Mouse (Mus musculus): ENCODE results near the gene Ogfrl1.

GRCm38 (mm10) chr1:23411533-23411932 is 14.0 kb upstream of the Ogfrl1 start:
- TF ChIP-seq CTCF (IDR thresholded peaks at IDR 0.05 in 2 of 3, conservative IDR thresholded peaks at IDR 0.05 in 1 of 3; ENCODE audit: control insufficient read depth in 1 of 3, insufficient read depth in 1 of 3, low read depth in 2 of 3, low read length in 3 of 3, poor library complexity in 1 of 3, severe bottlenecking in 1 of 3) = no peak
- no peak for TF ChIP-seq POLR2A (IDR thresholded peaks at IDR 0.05; ENCODE audit: control insufficient read depth in 1 of 2, insufficient read depth in 1 of 2, low read depth in 1 of 2, low read length in 2 of 2, poor library complexity in 1 of 2)
- TF ChIP-seq GATA1 (IDR thresholded peaks at IDR 0.05; ENCODE audit: low read depth, low read length) = no peak
- no peak for TF ChIP-seq POLR2AphosphoS5 (IDR thresholded peaks at IDR 0.05; ENCODE audit: borderline replicate concordance, low read depth, low read length)

Data from MEL (cell line).